Mouse (Mus musculus): ENCODE data around the gene Adamts13. TPM values are rescaled to one million over a fixed set of nuclear protein-coding genes. Genes with fewer than 3 reads are reported as not detected.

Adamts13 gene
- polyA plus RNA-seq, 1 experiment from 2014 or later: 0.22 TPM

GRCm38 (mm10) chr2:26984640-26985039 lies 11.4 kb downstream of the Adamts13 start:
- Histone ChIP-seq H3K27ac (replicated peaks) (no peak overlapping the region), H3K4me1 (no peaks in the 10 kb centered on the region), H3K36me3 (no peaks in the 10 kb centered on the region), H3K4me3 (no peak overlapping the region), H3K27me3 (no peaks in the 10 kb centered on the region), H3K4me2 (replicated peaks) (no peak overlapping the region), H3K9me3 (no peaks in the 10 kb centered on the region), H3K9ac (replicated peaks) (no peak overlapping the region)
- no peak for ATAC-seq (replicated peaks)
- 89% methylated on average over 5 of the region's 5 CpGs for WGBS

DNA sequence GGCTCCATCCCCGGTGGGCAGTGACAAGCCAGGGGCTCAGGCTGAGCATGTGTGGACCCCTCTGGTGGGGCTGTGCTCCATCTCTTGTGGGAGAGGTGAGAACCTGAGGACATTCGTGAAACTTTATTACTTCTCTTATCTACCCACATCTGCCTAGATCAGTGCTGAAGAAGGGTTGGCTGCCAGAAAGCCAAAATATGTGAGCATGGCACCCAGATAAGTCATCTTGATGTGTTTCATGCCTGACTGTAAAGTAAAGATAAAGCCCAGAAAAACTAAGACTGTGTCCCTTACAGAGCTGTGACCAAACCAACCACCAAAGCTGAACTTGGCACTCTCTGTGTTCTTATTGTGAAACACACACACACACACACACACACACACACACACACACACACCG lies 20.7 kb downstream of the Adamts13 start:
- Histone ChIP-seq H3K36me3 (no peaks in the 10 kb centered on the region), H3K4me1 (no peaks in the 10 kb centered on the region), H3K4me3 (no peak overlapping the region), H3K27ac (replicated peaks) (no peak overlapping the region), H3K9ac (replicated peaks) (no peak overlapping the region), H3K4me2 (replicated peaks) (no peak overlapping the region), H3K9me3 (no peaks in the 10 kb centered on the region), H3K27me3 (no peaks in the 10 kb centered on the region)
- no peak for ATAC-seq (replicated peaks)
- 85% methylated on average over 3 of the region's 3 CpGs for WGBS

- 86% methylated on average over 1 of the region's 1 CpGs for WGBS
- Histone ChIP-seq H3K4me1 (no peaks in the 10 kb centered on the region), H3K4me3 (no peak overlapping the region), H3K4me2 (replicated peaks) (no peak overlapping the region), H3K9me3 (no peaks in the 10 kb centered on the region), H3K27me3 (no peaks in the 10 kb centered on the region), H3K27ac (replicated peaks) (no peak overlapping the region), H3K9ac (replicated peaks) (no peak overlapping the region), H3K36me3 (no peaks in the 10 kb centered on the region)
- ATAC-seq (replicated peaks): no peak
Measured at GRCm38 (mm10) chr2:26997498-26997897, 24.3 kb downstream of the Adamts13 start.

DNA sequence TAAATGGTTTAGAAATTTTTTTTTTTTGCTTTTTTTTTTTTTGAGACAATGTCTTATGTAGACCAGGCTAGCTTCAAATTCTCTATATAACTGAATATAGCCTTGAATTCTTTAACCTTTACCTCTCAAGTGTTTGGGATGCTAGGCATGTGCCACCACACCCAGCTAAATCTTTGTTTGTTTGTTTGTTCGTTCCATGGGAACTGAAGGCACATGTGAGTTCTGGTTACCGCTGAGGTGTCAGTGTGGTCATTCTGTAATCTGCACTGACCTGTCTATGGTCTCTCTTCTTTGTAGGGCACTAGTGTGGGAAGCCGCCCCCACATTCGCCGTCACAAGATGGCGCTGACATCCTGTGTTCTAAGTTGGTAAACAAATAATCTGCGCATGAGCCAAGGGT lies 24.8 kb downstream of the Adamts13 start:
- ATAC-seq (replicated peaks): no peak
- H3K4me2 ChIP-seq (replicated peaks): no peak overlapping the region
- H3K36me3 ChIP-seq: no peaks in the 10 kb centered on the region
- H3K27me3 ChIP-seq: no peaks in the 10 kb centered on the region
- H3K27ac ChIP-seq (replicated peaks): no peak overlapping the region
- no peak overlapping the region for H3K4me3 ChIP-seq
- H3K4me1 ChIP-seq: no peaks in the 10 kb centered on the region
- 92% methylated on average over 7 of the region's 7 CpGs for WGBS
- H3K9me3 ChIP-seq: no peaks in the 10 kb centered on the region
- H3K9ac ChIP-seq (replicated peaks): no peak overlapping the region

DNA sequence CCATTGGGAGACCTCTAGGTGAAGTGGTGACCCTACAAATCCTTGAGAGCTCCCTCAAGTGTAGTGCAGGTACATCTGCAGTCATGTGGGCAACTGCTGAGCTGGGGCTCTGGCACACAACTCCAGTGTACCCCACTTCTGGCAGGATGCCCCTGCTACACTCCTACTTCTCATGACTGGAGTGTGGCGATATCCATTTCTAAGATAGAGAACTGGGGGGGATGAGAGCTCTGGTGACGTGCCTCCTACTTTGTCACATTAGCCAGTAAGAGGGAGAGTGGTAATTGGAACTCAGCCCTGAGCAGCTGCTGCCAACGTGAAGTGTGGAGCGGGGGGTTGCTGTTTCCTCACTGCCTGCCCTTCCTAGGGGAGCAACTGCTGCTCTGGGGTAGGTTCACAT lies 33.0 kb downstream of the Adamts13 start:
- no peaks in the 10 kb centered on the region for H3K9me3 ChIP-seq
- H3K4me3 ChIP-seq: no peak overlapping the region
- peaks cover 16% of the 10 kb centered on the region for H3K4me1 ChIP-seq
- H3K27me3 ChIP-seq: no peaks in the 10 kb centered on the region
- H3K9ac ChIP-seq (replicated peaks): no peak overlapping the region
- no peak for ATAC-seq (replicated peaks)
- 44% methylated on average over 4 of the region's 4 CpGs for WGBS
- H3K36me3 ChIP-seq: no peaks in the 10 kb centered on the region
- no peak overlapping the region for H3K4me2 ChIP-seq (replicated peaks)
- H3K27ac ChIP-seq (replicated peaks): no peak overlapping the region

- H3K9ac ChIP-seq (replicated peaks): no peak overlapping the region
- ATAC-seq (replicated peaks): no peak
- H3K9me3 ChIP-seq: no peaks in the 10 kb centered on the region
- peaks cover 26% of the 10 kb centered on the region for H3K4me1 ChIP-seq
- WGBS: 69% methylated on average over 7 of the region's 7 CpGs
- H3K36me3 ChIP-seq: no peaks in the 10 kb centered on the region
- no peaks in the 10 kb centered on the region for H3K27me3 ChIP-seq
- no peak overlapping the region for H3K4me2 ChIP-seq (replicated peaks)
- H3K4me3 ChIP-seq: no peak overlapping the region
- H3K27ac ChIP-seq (replicated peaks): no peak overlapping the region
Measured at GRCm38 (mm10) chr2:27007701-27008100, 34.5 kb downstream of the Adamts13 start.

GRCm38 (mm10) chr2:27009714-27010244 lies 36.6 kb downstream of the Adamts13 start, which contains the start of gene Cacfd1:
Cacfd1 (plus strand) TSS chr2:27009926.
- Histone ChIP-seq H3K27ac (replicated peaks) (peak within 1 kb of the TSS; percentile 81), H3K4me1 (peaks cover 26% of the 10 kb centered on the region), H3K4me2 (replicated peaks) (peak within 1 kb of the TSS; percentile 61), H3K36me3 (peaks cover 12% of the 10 kb centered on the region), H3K27me3 (no peaks in the 10 kb centered on the region), H3K9ac (replicated peaks) (peak within 1 kb of the TSS; percentile 96), H3K9me3 (no peaks in the 10 kb centered on the region), H3K4me3 (peak within 1 kb of the TSS; percentile 77)
- WGBS: under 1% methylated on average over 43 of the region's 43 CpGs
- ATAC-seq (replicated peaks): peak; percentile 95

DNA sequence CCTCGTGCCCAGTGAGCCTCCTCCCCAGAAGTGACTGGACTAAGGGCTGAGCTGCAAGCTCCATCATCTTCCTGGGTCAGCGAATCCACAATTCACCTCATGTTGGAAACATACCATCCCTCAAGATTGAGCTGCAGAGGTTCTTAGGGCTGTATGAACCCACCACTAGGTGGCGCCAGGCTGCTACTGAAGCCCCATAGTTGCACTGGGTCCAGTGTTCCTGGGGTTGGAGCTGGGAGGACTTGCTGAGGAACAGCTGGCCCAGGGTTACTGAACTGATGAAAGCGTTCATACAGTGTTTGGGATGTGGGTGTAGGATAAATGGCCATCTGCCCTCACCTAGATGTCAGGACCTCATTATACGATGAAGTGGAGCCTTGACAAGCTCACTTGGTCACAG lies 44.6 kb downstream of the Adamts13 start:
- WGBS: 52% methylated on average over 5 of the region's 5 CpGs
- Histone ChIP-seq H3K4me2 (replicated peaks) (no peak overlapping the region), H3K9me3 (no peaks in the 10 kb centered on the region), H3K4me1 (no peaks in the 10 kb centered on the region), H3K4me3 (no peak overlapping the region), H3K27me3 (no peaks in the 10 kb centered on the region), H3K27ac (replicated peaks) (no peak overlapping the region), H3K9ac (replicated peaks) (no peak overlapping the region), H3K36me3 (peaks cover 56% of the 10 kb centered on the region)
- peak; percentile 48; the same call in 1 of the 2 replicates for ATAC-seq (replicated peaks)

DNA sequence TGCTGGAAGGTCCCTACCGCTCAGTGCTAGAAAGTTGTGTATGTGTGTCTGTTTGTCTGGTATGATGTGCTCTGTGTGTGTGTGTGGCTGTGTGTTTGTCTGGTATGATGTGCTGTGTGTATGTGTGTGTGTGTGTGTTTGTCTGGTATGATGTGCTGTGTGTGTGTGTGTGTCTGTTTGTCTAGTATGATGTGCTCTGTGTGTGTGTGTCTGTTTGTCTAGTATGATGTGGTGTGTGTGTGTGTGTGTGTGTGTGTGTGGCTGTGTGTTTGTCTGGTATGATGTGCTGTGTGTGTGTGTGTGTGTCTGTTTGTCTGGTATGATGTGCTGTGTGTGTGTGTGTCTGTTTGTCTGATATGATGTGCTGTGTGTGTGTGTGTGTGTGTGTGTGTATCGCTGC lies 46.3 kb downstream of the Adamts13 start:
- H3K9me3 ChIP-seq: no peaks in the 10 kb centered on the region
- no peak overlapping the region for H3K4me3 ChIP-seq
- H3K27ac ChIP-seq (replicated peaks): no peak overlapping the region
- no peak overlapping the region for H3K4me2 ChIP-seq (replicated peaks)
- H3K9ac ChIP-seq (replicated peaks): no peak overlapping the region
- H3K27me3 ChIP-seq: no peaks in the 10 kb centered on the region
- H3K4me1 ChIP-seq: no peaks in the 10 kb centered on the region
- WGBS: 96% methylated on average over 2 of the region's 2 CpGs
- ATAC-seq (replicated peaks): no peak
- peaks cover 46% of the 10 kb centered on the region for H3K36me3 ChIP-seq

- no peak for ATAC-seq (replicated peaks)
- Histone ChIP-seq H3K4me3 (no peak overlapping the region), H3K9me3 (no peaks in the 10 kb centered on the region), H3K27me3 (no peaks in the 10 kb centered on the region), H3K36me3 (peaks cover 30% of the 10 kb centered on the region), H3K9ac (replicated peaks) (no peak overlapping the region), H3K4me1 (no peaks in the 10 kb centered on the region), H3K27ac (replicated peaks) (no peak overlapping the region), H3K4me2 (replicated peaks) (no peak overlapping the region)
- 82% methylated on average over 1 of the region's 1 CpGs for WGBS
Measured at GRCm38 (mm10) chr2:27021103-27021502, 47.9 kb downstream of the Adamts13 start.

DNA sequence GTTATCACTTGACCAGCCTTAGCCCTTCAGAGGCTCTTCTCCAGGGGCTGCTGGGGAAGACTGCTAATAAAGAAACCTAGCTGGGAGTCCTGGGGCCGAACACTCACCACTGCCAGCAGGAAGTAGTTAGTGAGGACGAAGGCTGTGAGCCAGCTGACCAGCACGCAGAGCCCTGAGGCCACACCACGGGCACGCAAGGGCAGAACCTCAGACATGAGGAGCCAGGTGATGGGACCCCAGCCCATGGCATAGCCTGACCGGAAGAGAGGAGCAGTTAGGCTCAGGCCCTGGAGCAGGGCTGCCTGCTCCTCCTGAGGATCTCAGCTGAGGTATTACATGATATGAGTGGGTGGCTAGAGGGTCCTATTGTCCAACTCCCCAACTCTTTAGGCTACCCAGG lies 49.4 kb downstream of the Adamts13 start:
- no peaks in the 10 kb centered on the region for H3K9me3 ChIP-seq
- H3K27ac ChIP-seq (replicated peaks): no peak overlapping the region
- H3K4me1 ChIP-seq: 0 out of 2 replicates have a peak, but pooled peaks cover 10% of the 10 kb centered on the region
- no peaks in the 10 kb centered on the region for H3K27me3 ChIP-seq
- no peak overlapping the region for H3K4me2 ChIP-seq (replicated peaks)
- WGBS: 80% methylated on average over 6 of the region's 6 CpGs
- peaks cover 15% of the 10 kb centered on the region for H3K36me3 ChIP-seq
- ATAC-seq (replicated peaks): no peak
- H3K9ac ChIP-seq (replicated peaks): no peak overlapping the region
- H3K4me3 ChIP-seq: no peak overlapping the region

DNA sequence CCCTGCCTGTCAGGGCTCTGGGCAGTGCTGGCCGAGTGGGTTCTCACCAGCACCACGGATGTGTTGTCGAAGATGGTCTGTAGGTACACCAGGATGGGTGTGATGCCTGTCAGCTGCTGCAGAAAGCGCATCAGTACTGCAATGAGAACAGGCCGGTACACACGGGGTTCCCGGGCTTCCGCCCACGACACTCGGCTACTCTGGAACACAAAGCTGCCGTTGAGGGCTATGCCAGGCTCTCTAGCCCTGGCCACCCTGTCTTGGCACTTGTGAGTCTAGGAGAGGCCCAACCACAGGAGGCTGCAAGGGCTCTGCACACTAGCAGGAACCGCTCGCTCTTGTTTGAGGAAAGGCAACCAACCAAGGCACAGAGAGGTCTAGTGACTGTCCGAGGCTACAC lies 50.9 kb downstream of the Adamts13 start:
- ATAC-seq (replicated peaks): no peak
- H3K9me3 ChIP-seq: no peaks in the 10 kb centered on the region
- WGBS: 89% methylated on average over 14 of the region's 14 CpGs
- H3K4me2 ChIP-seq (replicated peaks): no peak overlapping the region
- H3K9ac ChIP-seq (replicated peaks): no peak overlapping the region
- H3K27me3 ChIP-seq: peaks cover 5% of the 10 kb centered on the region; the same call in 1 of the 2 replicates
- no peak overlapping the region for H3K4me3 ChIP-seq
- peaks cover 2% of the 10 kb centered on the region; the same call in 1 of the 2 replicates for H3K36me3 ChIP-seq
- no peak overlapping the region for H3K27ac ChIP-seq (replicated peaks)
- H3K4me1 ChIP-seq: peaks cover 14% of the 10 kb centered on the region

DNA sequence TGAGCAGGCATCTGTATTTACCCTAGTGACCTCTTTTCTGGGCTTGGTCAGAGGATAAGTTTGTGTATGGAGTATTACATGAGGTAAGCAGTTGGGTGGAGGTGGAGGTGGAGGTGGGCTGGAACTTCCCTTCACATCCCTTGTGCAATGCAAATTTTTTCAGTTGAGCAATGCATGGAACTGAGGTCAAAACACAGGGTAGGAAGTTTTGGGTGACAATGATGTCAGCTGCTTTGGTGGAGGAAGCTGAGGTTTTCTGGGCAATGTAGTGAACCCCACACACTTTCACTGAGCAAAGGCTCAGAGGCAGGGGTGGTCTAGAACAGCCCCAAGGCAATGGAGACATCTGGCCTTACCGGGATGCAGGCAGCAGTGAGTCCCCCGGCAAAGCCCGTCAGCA lies 52.3 kb downstream of the Adamts13 start:
- Histone ChIP-seq H3K4me3 (no peak overlapping the region), H3K9me3 (no peaks in the 10 kb centered on the region), H3K36me3 (no peaks in the 10 kb centered on the region), H3K4me2 (replicated peaks) (no peak overlapping the region), H3K27me3 (peaks cover 9% of the 10 kb centered on the region; the same call in 1 of the 2 replicates), H3K27ac (replicated peaks) (no peak overlapping the region), H3K4me1 (peaks cover 14% of the 10 kb centered on the region), H3K9ac (replicated peaks) (no peak overlapping the region)
- ATAC-seq (replicated peaks): no peak
- WGBS: 92% methylated on average over 3 of the region's 3 CpGs
